Mouse (Mus musculus) layer of hippocampus, adult 9-11 months (tissue): ENCODE measurements around the gene Mt2.

Experiments used
- DNase-seq: peaks from one replicate; pipeline ENCODE4 v3.0.0; 2022

Gene Mt2

DNA sequence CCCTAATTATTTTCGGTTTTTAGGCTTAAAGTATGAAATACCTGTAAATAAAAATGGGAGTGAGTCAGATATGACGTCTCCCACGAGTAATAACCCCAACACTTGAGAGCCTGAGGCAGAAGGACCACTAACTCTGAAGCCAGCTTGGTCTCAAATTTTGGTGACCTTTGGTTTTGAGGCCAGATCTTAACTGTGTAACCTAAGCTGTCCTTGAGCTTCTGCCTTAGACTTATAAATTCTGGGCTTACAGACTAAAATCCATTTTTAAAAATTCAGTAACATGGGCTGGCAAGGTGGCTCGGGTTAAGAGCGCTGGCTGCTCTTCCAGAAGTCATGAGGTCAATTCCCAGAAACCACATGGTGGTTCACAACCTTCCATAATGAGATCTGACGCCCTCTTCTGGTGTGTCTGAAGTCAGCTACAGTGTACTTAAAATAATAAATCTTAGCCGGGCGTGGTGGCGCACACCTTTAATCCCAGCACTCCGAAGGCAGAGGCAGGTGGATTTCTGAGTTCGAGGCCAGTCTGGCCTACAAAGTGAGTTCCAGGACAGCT, 1.5 kb downstream of the Mt2 start:
- DNase-seq = no peak

DNA sequence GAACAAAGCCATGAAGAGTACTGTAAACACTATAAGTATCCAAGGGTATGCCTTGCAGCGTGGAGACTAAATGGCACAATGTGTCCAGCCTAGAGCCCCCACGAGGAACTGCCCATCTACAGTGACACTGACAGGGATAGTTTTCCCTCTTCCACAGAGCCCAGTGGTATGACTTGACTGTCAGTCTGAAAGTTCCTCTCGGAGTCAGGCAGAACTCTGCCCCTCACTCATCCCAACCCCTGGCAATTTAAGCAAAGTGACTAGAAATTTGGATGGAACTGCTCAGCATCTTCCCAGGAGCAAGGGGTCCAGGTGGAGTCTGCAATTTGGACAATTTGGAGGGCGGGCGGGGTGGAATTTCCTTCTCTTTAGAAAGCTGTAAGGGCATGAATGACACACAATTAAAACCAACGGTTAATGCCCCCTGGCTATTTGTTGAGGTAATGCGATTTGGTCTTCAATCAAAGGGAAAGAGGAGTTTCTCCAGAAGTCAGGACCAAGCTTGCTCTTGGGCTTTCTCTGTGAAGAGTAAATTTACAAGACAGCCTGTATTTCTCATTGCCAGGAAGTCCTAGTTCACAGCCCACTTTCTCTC, 2.3 kb downstream of the Mt2 start:
- DNase-seq = no peak

DNA sequence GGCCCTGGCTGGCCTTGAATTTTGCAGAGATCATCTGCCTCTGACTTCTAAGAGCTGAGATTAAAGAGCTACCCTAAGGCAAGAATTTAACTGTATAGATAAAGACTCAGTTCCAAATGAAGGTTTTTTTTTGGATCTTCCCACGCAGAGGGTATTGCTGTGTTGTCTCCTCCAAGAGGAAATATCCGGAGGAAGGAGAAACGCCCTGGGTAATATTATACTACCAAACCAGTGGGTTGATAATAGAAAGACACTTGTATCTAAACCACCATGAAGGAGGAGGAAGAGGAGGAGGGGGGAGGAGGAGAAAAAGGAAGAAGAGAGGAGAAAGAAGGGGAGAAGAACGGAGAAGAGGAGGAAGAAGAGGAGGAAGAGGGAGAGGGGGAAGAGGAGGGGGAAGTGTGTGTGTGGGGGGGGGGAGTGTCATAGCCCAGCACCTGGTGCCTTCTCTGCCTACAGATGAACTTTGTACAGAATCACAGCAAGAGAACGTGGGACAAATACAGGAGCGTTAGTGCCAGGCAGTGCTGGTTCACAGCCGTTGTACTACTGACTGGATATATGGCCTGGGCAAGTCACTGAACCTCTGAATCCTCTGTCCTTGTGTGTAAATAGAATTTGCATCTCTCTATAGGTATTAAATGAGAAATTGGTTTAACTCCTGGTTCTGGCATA, 5.4 kb downstream of the Mt2 start:
- DNase-seq = no peak

DNA sequence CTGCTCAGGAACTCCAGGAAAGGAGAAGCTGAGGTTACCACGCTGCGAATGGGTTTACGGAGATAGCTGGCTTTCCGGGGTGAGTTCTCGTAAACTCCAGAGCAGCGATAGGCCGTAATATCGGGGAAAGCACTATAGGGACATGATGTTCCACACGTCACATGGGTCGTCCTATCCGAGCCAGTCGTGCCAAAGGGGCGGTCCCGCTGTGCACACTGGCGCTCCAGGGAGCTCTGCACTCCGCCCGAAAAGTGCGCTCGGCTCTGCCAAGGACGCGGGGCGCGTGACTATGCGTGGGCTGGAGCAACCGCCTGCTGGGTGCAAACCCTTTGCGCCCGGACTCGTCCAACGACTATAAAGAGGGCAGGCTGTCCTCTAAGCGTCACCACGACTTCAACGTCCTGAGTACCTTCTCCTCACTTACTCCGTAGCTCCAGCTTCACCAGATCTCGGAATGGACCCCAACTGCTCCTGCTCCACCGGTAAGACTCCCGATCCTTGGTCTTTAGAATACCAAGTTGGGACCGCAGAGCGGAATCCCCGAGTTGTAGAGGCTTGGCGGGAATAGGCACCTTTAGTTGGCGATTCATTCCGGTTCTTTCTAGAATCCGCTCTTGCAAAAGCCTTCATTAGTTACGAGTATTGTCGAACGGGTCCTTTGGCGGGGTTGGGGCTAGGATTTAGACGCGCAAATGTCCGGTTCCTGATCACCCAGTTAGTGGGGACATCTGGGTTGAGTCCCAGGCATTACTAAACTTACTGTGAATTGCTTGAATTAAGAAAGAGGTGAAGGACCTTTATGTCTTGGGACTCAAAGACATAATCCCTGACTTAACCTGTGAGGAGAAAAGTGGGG, 6.6 kb downstream of the Mt2 start, which contains the start of gene Mt1:
Gene Mt1 (plus strand): TSS at position 226 of the 856 bp plus-strand sequence.
- peak; percentile 96 for DNase-seq

DNA sequence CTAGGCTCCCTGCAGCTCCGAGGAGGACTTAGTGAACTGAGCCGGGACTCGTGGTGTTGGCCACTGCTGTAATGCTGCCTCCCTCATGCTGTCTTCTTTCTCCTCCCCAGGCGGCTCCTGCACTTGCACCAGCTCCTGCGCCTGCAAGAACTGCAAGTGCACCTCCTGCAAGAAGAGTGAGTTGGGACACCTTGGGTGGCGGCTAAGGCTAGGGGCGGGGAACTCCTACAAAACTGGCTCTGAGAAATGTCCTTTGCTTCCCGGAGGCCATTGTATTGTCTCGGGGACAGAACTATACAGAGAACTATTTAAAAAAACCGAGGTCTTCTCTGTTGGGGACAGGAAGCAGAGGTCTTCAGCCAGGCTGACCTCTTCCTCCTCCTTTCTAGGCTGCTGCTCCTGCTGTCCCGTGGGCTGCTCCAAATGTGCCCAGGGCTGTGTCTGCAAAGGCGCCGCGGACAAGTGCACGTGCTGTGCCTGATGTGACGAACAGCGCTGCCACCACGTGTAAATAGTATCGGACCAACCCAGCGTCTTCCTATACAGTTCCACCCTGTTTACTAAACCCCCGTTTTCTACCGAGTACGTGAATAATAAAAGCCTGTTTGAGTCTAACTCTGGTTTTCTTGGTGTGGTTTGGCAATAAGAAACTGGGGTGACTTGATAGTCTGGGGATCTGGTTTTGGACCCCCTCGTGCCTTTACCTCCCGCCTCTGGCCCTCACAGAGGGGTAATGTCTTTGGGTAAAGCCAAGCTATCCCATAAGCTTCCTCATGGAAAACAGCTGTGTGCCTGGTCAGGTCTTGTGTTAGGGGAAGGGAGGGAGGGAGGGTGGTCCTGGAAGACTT, 7.5 kb downstream of the Mt2 start:
- DNase-seq = no peak

DNA sequence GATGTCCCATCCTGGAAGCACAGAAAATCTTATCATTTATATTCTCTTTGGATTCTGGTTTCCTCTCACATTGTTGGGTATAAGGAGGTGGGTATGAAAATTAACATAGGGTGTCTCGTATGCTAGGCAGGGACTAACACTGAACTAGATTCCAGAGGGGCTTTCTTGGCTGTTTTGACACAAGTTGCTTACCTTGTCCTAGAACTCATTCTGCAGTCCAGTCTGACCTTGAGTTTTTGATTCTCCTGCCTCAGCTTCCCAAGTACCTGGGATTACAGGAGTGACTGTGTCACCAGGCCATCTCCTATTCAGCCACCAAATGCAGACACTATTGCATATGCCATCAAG, 8.1 kb downstream of the Mt2 start:
- DNase-seq = no peak

DNA sequence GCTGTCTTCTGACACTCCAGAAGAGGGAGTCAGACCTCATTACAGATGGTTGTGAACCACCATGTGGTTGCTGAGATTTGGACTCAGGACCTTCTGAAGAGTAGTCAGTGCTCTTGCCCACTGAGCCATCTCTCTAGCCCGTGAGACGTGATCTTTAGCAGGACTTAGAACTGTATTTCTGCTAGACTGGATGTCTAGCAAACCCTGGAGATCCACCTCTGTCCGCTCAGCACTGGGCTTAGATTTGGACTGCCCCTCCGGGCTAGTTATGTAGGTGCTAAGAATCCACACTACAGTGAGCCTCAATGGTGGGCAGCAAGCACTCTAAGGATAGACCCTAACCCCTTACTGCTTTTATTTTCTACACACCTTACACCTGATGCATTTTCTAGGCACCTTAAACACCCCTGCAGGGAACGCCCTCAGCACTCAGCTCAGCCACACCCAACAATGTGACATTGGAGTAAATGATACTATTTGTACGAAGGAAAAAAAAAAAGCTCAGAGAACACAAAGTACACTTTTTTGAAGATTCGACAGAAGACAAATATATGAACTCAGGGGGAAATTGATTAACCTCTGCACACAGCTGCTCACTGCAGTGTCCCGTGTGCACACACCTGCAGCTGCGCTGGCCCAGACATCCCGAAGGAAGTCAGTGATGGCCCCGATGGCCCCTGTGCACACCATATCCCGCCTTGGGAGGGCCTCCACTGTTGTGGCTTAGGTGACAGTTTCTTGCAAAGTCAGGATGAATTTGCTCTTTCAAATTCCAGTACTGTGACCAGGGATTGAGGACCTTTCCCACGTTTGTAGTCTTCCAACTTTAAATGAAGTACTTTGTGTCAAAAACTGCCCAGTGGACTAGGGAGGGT, 9.8 kb downstream of the Mt2 start:
- DNase-seq = no peak

DNA sequence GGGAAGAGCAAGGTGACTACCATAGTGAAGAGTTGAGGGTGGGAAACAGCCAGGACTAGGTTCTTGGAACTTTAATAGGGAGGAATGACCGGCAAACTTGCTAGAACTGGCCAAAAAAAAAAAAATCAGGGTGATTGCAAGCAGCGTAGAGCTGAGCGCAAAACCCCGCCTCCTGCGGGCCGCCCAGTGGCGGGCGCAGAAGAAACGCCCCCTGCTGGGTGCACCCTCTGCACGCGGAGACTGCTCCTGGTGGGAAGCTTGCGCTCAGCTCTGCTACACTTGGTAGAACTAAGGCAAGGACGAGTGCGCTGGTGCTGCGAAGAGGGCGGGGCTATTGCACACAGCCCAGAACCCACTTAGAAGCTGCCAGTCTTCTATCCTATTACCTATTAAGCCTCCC, 10.7 kb downstream of the Mt2 start:
- peak; percentile 77 for DNase-seq

DNA sequence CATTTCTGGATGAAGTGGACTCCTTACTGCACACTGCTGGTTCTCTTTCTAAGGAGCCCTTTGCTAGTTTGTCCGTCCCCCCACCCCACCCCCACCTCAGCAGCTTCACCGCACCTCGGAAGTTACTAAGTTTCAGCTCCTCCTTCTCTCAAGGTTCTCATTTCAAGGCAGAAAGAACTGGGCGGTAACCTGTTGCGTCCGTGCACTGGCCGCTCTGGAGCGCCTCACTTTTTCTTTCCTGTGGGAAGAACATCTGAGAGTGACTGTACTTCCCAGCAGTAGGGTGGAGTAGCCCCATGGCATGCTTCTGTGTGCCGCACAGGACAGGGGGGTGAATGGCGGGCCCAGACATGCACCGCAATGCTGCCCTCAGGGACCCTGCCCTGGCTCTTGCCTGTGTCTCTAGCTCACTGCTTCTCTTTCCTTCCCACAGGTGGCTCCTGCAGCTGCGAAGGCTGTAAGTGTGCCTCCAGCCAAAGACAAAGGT, 11.9 kb downstream of the Mt2 start:
- no peak for DNase-seq

DNA sequence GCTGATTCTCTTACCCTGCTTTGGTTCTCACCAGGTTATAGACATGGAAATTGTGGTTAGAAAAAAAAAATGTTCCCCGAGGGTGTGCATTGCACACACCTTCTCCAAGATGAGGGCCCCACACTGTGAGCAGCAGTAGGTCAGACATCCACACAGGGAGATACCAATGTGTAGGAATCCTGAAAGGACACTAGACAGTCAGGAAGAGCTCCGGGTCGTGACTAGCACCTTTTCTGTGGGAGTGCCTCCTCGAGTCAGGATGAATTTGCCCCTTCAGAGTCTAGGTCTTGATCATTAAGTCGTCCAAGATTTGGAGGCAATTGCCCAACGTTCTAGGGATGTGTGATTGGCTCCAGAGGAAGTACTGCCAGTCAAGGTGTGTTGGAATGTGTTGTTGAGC, 13.3 kb downstream of the Mt2 start:
- DNase-seq = no peak

DNA sequence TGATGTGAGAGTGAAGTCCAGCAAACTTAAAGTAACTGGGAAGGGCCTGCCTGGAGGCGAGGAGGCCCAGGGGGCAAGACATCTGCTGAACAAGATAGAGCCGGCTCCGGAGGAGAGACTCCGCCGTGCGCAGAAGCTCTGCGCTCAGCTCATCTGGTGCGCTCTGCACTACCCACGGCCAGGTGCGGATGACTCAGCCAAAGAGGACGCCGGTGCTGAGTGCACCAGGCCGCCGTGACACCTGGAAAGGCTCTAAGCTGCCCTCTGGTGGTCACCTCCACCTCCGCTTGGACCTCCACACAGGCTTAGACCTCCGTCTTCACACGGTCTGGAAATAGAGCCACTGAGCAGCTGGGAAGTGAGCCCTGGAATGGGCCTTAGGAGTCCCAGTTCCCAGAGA, 14.1 kb downstream of the Mt2 start:
- no peak for DNase-seq

DNA sequence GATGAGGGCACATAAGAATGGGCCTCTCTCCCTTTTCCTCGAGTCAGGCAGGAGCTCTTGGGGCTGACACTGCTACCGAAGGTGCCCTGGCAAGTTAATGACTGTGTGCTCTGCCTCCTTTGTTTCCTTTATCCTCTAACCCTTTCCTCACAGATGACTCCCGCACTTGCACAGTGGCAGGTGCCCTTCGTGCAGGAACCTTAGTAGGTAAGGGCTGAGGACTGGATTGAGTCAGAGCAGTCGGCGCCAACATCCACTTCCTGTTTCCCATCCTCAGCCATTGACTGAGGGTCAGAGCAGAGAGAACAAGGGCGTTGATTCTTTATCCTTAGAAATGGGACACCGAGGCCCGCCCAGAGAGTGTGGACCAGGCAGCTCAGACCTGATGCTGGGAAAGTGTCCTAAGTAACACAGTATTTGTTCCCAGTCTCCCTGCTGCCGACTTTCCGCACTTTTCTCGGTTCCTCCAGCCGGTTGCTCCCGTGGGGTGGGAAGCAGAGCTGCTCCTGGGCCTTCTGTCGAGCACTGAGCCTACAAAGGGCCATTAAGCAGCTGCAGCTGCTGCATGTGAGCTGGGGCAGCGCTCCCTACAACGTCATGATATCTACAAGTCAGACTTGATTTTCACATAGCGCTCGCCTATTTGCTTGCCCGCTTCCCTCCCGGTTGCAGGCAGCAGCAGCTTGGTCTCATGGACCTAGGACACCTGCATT, 15.0 kb downstream of the Mt2 start:
- peak; percentile 56 for DNase-seq

DNA sequence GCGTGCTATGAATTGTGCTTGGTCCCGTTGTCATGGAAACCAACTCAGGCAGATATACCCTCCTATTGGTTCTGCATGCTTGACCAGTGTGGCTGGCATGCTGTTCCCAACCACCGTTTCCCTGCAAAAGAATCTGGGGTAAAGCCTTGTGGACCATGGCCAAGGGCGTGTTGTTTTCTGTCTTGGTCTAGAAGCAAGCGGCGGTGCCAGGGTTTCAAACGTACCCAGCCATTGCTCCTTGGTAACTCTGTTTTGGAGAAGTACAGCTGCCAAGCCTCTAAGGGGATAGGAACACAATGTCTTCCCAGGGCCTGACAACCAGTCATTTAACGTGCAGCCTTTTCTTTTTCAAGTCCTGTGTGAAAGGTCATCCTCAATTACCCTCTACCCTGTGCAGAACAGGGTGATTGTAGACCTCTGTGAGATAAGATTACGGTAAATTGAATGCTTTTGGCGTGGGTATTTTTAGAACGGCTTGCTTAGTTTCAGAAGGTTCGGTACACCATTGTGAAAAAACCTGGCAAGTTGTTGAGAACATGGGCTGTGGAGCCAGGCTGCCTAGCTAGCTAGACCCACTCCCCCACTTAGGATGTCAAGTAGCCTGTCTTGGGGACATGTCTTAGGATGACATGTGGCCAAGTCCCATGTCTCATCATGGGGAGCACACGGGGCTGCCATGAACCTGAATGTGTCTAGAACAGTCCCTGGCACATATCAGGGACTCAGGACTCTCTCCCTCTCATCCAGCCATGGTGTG, 17.0 kb downstream of the Mt2 start:
- DNase-seq = peak; percentile 88

DNA sequence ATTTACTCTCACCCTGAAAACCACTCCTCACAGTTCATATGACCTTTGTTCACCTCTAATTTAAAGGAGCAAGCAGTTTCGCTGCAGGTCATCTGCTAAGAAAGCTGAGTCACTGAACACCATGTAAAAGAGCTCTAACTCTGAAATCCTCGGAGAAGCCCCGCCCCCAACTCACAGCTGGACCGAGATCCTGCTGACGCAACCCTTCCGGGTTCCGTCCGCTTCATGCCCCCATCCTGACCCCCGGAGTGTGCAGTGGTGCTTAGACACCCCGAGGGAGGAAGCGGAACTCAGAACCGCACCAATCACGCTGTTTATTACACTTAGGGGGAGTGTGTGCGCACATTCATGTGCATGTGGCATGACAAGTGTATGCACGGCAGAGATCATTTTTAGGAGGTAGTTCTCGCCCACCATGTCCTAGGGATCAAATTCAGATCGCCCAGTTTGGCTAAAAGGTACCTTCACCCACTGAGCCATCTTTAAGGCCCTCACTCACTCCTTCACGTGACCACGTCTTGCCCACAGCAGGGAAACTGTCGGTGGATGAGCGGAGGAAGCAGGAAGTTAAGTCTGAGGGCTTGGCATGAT, 18.7 kb downstream of the Mt2 start:
- DNase-seq = peak; percentile 63

DNA sequence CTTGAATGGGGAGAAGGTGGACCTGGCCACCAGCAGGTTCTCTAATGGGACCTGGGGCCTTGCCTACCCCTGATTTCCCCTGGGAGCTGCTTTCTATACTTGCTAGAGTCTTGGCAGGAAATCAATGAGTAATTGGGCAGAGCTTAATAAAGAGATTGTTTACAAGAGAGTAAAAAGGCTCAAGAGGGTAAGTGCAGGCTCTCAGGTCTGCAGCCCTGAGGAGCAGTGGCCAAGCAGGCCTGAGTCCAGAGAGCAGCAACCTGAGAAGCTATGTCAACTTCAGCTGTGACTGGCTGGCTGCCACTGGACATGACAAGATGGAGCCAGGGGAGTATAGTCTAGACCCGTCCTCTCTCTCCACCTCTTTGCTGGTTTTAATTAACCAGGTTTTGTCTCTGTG, 20.5 kb downstream of the Mt2 start:
- DNase-seq = no peak

DNA sequence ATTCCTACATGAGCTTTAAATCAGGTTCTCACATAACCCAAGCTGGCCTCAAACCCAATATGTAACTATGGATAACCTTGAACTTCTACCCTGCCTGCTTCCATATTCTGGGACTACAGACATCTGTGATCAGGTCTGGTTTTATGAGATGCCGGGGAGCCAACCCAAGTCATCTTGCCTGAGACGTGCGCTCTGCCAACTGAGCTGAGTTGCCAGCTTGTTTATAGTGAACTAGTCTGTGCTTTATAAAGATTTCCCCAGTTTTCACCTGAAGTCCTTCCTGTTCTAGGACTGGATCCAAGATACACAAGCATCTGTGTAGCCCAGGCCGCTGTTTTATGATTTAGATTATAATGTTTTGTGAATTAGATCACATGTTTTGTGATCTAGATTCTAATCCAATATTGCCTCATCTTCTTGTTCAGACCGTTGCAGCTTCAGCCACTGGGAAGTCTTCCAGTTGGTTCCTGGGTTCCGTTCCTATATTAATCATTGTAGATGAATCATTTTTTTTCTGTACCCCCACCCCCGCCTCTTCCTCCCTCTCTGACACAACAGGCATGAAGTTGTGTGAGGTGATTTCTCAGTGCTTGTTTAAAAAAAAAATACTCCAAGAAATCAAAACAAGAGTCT, 22.2 kb downstream of the Mt2 start:
- peak; percentile 62 for DNase-seq

DNA sequence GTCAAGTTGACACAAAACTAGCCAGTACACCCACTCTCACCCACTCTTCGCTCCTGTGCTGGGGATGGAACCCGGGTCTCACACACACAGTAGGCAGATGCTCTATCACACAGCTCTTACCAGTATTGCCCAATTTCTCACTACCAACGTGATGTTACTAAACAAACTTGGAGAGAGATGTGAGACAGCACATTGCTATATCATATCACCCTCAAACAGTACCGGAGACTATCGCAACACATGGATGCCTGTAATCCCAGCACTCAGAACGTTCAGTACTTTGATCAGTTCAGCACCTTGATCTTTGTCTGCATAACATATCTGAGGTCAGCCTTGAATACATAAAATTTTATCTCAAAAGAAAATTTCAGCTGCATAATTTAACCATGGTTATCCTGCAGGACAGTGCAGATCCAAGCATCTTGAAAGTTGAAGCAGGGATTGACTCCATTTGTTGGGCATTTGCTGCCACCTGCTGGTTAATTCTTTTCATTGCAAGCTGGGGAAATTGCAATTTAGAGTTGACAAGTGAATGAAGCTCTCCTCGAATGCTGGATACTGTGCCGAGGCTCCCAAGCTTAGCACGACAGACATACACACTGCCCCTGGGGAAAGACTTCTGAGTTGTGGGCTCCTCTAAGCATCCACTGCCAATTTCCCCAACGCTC, 26.9 kb downstream of the Mt2 start:
- no peak for DNase-seq

DNA sequence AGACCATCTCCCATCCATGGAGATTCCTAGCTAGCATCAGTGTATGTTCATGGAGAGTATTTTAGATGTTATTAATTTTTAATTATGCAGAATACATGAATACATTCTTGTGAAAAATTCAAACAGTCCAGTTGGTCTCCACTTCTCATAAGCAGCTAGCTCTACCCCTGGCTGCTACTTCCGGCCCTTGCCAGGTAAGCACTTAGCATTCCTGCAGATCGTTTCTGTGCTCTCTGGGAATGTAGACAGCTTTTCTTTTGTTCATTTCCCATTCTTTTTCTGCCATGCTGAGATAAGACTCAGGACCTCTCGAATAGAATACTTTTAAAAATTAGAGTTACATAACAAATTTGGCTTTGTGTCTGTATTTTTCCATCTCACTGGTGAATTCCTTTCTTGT, 31.6 kb downstream of the Mt2 start:
- DNase-seq = no peak

DNA sequence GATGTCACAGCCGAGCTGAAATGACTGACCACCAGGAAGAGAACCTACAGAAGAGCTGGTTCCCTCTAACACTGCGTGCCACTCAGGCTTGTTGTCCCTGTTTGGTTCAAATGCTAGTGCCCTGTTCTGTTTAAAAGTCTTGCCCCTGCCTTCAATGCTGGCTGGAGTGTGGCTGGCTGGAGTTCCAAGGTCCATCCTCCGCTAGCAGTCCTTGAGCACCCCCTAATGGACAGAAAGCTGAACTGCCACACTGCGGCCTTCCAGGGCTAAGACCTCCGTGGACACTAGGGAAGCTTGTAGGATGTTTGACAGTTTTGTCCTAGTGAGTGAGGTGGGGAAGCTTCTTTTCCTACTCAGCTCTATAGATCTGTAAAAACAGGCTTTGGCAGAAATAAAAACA, 33.3 kb downstream of the Mt2 start:
- DNase-seq = no peak
